Mouse (Mus musculus): Measurements from ENCODE around the gene Mpz. TPM values are rescaled to one million over a fixed set of nuclear protein-coding genes. Genes with fewer than 3 reads are reported as not detected.
A peak's percentile ranks its signal among the peaks of the same experiment; 100 is the strongest.

Mpz gene
- polyA plus RNA-seq (2014; fragmentation: Nextera tagmentation; extraction: Ambion mirVana), result 0.39 and 0.51 TPM in 2 replicates

DNA sequence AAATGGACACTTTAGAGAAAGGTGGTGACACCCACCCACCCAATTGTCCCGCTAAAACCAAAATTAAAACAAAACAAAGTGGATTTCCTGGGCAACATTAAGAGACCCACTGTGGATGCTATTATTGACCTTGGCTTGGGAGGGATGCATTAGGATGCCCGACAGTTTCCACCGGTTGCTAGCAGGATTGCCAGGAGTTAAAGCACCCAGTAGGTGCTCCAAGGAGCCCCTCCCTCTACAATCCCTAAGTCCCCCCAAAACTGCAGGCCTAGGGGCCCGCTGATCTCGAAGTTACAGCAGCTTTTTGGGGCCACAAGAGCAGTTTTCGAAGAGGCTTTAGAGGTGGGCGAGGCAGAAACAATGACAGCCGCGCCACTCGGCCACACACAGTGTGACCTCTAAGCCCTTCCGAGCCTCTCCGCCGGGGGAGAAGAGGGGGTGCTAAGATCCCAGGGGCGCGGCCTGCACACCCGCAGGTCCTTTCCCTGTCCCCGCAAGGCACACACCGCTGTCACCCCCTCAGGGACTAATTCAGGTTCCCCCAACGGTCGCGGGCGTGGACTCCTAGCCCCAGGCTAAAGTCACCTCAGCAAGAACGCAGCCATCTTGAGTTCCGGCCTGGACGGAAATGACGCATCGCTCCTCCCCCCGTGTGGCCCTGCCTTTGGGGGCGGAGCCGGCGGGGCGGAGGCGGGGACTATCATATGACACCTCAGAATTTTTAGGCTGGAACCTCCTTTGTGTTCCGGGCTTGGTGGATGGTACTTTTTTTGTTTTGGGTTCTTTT lies at the start of gene Mpz, which contains the start of gene Sdhc:
Gene Mpz, plus strand, starts transcription at position 738 of the 787 bp plus-strand sequence.
Gene Sdhc, minus strand, starts transcription at position 630 of the 787 bp plus-strand sequence.
- DNase-seq (peak; percentile 97), ATAC-seq (ENCODE audit: low FRiP score, low TSS enrichment) (peak; percentile 95)
- peaks cover 6% of the 10 kb centered on the region; the same call in 1 of the 2 replicates for H3K36me3 ChIP-seq (ENCODE audit: control insufficient read depth, insufficient read depth, low read length)
- peak within 1 kb of the TSS; percentile 82 for H3K9ac ChIP-seq (replicated peaks; ENCODE audit: low read length)
- H3K4me3 ChIP-seq (replicated peaks; ENCODE audit: low read depth, low read length), result peak within 1 kb of the TSS; percentile 79
- WGBS, result under 1% methylated on average over 34 of the region's 34 CpGs
- H3K9me3 ChIP-seq (ENCODE audit: control insufficient read depth, low read length), result no peaks in the 10 kb centered on the region
- peak within 1 kb of the TSS; percentile 85 for H3K27ac ChIP-seq (replicated peaks; ENCODE audit: low read depth, low read length)
- H3K27me3 ChIP-seq (ENCODE audit: control insufficient read depth, insufficient read depth, low read length), result no peaks in the 10 kb centered on the region
- peaks cover 13% of the 10 kb centered on the region for H3K4me1 ChIP-seq (ENCODE audit: control insufficient read depth, insufficient read depth, low read length)
- peak within 1 kb of the TSS; percentile 91 for H3K4me2 ChIP-seq (ENCODE audit: low read length)

DNA sequence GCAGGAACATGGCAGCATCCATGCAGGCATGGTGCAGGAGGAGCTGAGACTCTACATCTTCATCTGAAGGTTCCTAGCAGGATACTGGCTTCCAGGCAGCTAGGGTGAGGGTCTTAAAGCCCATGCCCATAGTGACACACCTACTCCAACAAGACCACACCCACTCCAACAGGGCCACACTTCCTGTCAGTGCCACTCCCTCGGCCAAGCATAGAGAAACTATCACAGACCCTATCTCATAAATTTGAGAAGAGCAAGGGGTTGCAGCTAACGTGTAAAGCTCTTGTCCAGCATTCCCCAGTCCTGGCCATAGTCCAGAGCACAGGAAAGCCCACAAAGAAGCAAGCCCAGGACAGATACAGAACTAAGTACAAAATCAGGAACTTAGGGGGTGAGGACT lies 49.5 kb upstream of the Mpz start:
- no peak overlapping the region for H3K4me3 ChIP-seq (replicated peaks; ENCODE audit: low read depth, low read length)
- no peaks in the 10 kb centered on the region for H3K36me3 ChIP-seq (ENCODE audit: control insufficient read depth, insufficient read depth, low read length)
- no peaks in the 10 kb centered on the region for H3K27me3 ChIP-seq (ENCODE audit: control insufficient read depth, insufficient read depth, low read length)
- H3K27ac ChIP-seq (replicated peaks; ENCODE audit: low read depth, low read length), result no peak overlapping the region
- DNase-seq (no peak), ATAC-seq (ENCODE audit: low FRiP score, low TSS enrichment) (no peak)
- no peak overlapping the region for H3K9ac ChIP-seq (replicated peaks; ENCODE audit: low read length)
- H3K9me3 ChIP-seq (ENCODE audit: control insufficient read depth, low read length), result no peaks in the 10 kb centered on the region
- H3K4me2 ChIP-seq (ENCODE audit: low read length), result peak overlapping the region; percentile 57; the same call in 1 of the 2 replicates
- no peaks in the 10 kb centered on the region for H3K4me1 ChIP-seq (ENCODE audit: control insufficient read depth, insufficient read depth, low read length)
- 55% methylated on average over 2 of the region's 2 CpGs for WGBS

DNA sequence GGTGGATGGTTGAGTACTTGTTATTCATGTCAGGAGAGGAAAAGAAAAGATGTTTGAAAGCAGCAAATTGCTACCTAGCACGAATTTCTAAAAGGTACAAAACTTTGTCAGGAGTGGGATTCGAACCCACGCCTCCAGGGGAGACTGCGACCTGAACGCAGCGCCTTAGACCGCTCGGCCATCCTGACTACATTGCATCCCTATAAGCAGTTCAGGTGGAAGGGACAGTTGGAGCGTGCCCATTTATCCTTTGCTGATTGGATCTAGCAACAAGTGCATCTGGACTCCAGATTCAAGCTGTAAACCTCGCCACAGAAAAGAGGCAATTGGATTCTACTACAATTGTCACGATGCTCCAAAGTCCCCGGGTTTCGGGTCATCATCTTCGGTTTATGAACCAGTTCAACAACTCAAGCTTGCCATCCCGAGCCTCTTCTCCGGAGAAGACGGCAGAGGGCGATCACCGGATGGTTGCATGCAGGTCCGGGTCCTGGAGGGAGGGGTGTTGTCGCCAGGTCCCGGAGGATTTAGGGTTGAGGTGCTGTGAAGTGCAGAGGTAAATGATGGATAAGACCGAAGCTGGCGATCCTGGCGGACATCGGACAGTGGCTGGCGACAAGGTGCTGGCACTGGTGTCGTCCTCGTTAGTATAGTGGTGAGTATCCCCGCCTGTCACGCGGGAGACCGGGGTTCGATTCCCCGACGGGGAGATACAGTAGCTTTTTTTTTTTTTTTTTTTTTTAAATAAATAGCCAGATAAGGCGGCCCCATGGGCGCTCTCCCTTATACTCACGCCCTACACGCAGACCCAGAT lies 48.6 kb upstream of the Mpz start:
- H3K36me3 ChIP-seq (ENCODE audit: control insufficient read depth, insufficient read depth, low read length), result no peaks in the 10 kb centered on the region
- peak overlapping the region; percentile 57 for H3K4me2 ChIP-seq (ENCODE audit: low read length)
- H3K4me1 ChIP-seq (ENCODE audit: control insufficient read depth, insufficient read depth, low read length), result no peaks in the 10 kb centered on the region
- H3K4me3 ChIP-seq (replicated peaks; ENCODE audit: low read depth, low read length), result peak overlapping the region; percentile 60
- no peaks in the 10 kb centered on the region for H3K9me3 ChIP-seq (ENCODE audit: control insufficient read depth, low read length)
- peak overlapping the region; percentile 63; the same call in 1 of the 2 replicates for H3K9ac ChIP-seq (replicated peaks; ENCODE audit: low read length)
- peak overlapping the region; percentile 83 for H3K27ac ChIP-seq (replicated peaks; ENCODE audit: low read depth, low read length)
- ATAC-seq (ENCODE audit: low FRiP score, low TSS enrichment), result peak; percentile 89
- H3K27me3 ChIP-seq (ENCODE audit: control insufficient read depth, insufficient read depth, low read length), result no peaks in the 10 kb centered on the region
- DNase-seq, result peak; percentile 91
- under 1% methylated on average over 40 of the region's 40 CpGs for WGBS

DNA sequence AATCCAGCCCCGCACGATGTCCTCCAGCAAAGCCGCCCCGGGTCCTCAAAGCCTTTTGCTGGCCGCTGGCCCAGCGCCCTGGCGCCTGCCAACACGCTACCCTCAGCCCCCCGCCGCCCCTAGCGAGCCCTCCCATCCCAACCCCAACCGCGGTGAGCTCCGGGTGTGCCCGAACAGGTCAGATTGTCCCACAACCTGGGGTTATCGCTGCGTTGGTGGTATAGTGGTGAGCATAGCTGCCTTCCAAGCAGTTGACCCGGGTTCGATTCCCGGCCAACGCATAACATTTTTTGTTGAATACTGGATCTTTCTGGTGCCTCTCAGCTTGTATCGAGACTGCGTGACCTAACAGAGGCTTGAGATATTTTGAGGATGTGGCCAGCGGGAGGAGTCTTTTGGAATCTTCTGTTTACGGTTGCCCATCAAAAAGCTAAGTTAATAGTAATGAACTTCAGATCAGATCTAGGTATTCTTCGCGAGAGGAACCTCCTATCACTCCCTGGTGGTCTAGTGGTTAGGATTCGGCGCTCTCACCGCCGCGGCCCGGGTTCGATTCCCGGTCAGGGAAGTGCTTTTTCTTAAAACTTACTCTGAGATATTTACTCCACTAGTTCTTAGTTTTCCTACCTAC lies 47.8 kb upstream of the Mpz start:
- DNase-seq (peak; percentile 92), ATAC-seq (ENCODE audit: low FRiP score, low TSS enrichment) (peak; percentile 95)
- Histone ChIP-seq H3K27ac (replicated peaks; ENCODE audit: low read depth, low read length) (peak overlapping the region; percentile 83), H3K27me3 (ENCODE audit: control insufficient read depth, insufficient read depth, low read length) (no peaks in the 10 kb centered on the region), H3K9ac (replicated peaks; ENCODE audit: low read length) (peak overlapping the region; percentile 63; the same call in 1 of the 2 replicates), H3K36me3 (ENCODE audit: control insufficient read depth, insufficient read depth, low read length) (no peaks in the 10 kb centered on the region), H3K4me3 (replicated peaks; ENCODE audit: low read depth, low read length) (peak overlapping the region; percentile 60), H3K4me1 (ENCODE audit: control insufficient read depth, insufficient read depth, low read length) (no peaks in the 10 kb centered on the region), H3K4me2 (ENCODE audit: low read length) (peak overlapping the region; percentile 57), H3K9me3 (ENCODE audit: control insufficient read depth, low read length) (no peaks in the 10 kb centered on the region)
- under 1% methylated on average over 35 of the region's 35 CpGs for WGBS

DNA sequence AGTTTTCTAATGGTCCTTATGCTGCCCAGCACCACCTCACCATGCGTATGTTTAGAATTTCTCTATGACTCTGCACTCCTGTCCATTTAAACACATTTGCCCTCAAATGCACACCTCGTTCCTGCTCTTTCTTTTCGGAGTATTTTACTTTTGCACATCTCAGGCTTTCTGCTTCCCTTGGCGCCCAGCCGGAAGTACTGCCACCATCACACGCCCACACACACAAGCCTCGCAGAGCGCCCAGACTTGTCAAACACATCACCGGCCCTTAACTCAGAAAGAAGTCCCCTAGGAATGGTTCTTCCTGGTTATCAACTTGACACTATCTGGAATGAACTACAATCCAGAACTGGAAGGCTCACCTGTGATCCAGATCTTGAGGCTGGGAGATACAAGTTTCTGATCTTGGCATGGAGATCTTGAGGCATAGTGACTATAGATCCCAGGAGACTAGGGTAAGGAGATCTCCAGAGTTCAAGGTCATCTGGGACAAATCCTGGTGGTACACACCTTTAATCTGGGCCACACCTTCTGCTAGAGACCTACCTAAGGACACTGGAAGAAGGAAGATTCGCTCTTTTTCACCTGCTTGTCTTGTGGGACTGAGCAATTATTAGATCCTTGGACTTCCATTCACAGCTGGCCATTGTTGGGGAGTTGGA lies 47.2 kb upstream of the Mpz start:
- Histone ChIP-seq H3K27me3 (ENCODE audit: control insufficient read depth, insufficient read depth, low read length) (no peaks in the 10 kb centered on the region), H3K27ac (replicated peaks; ENCODE audit: low read depth, low read length) (no peak overlapping the region), H3K36me3 (ENCODE audit: control insufficient read depth, insufficient read depth, low read length) (no peaks in the 10 kb centered on the region), H3K4me3 (replicated peaks; ENCODE audit: low read depth, low read length) (peak overlapping the region; percentile 60), H3K9me3 (ENCODE audit: control insufficient read depth, low read length) (no peaks in the 10 kb centered on the region), H3K9ac (replicated peaks; ENCODE audit: low read length) (no peak overlapping the region), H3K4me2 (ENCODE audit: low read length) (peak overlapping the region; percentile 57), H3K4me1 (ENCODE audit: control insufficient read depth, insufficient read depth, low read length) (no peaks in the 10 kb centered on the region)
- ATAC-seq (ENCODE audit: low FRiP score, low TSS enrichment), result no peak
- DNase-seq, result no peak
- 12% methylated on average over 10 of the region's 10 CpGs for WGBS

DNA sequence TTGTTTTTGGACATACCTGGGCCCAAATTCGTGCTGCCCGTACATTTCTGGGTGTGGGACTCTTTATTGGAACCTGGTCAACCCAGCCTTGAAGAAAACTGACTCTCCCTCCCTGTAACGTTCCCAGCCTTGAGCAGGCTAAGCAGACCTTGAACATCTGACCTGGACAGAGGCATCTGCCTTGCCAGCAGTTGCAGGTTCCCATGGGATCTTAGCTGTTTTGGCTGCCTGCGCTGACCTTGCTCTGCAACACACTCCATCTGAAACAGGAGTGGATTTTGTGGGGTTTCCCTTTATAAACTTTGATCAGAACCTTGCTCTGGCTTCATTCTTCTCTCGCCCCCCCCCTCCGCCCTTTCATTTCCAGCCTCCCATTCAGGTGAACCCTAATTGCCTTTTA lies 45.3 kb upstream of the Mpz start:
- H3K9me3 ChIP-seq (ENCODE audit: control insufficient read depth, low read length), result no peaks in the 10 kb centered on the region
- ATAC-seq (ENCODE audit: low FRiP score, low TSS enrichment) (no peak), DNase-seq (no peak)
- H3K4me2 ChIP-seq (ENCODE audit: low read length), result no peak overlapping the region
- no peaks in the 10 kb centered on the region for H3K27me3 ChIP-seq (ENCODE audit: control insufficient read depth, insufficient read depth, low read length)
- H3K9ac ChIP-seq (replicated peaks; ENCODE audit: low read length), result no peak overlapping the region
- no peaks in the 10 kb centered on the region for H3K4me1 ChIP-seq (ENCODE audit: control insufficient read depth, insufficient read depth, low read length)
- H3K4me3 ChIP-seq (replicated peaks; ENCODE audit: low read depth, low read length), result no peak overlapping the region
- no peaks in the 10 kb centered on the region for H3K36me3 ChIP-seq (ENCODE audit: control insufficient read depth, insufficient read depth, low read length)
- 76% methylated on average over 6 of the region's 6 CpGs for WGBS
- H3K27ac ChIP-seq (replicated peaks; ENCODE audit: low read depth, low read length), result no peak overlapping the region

DNA sequence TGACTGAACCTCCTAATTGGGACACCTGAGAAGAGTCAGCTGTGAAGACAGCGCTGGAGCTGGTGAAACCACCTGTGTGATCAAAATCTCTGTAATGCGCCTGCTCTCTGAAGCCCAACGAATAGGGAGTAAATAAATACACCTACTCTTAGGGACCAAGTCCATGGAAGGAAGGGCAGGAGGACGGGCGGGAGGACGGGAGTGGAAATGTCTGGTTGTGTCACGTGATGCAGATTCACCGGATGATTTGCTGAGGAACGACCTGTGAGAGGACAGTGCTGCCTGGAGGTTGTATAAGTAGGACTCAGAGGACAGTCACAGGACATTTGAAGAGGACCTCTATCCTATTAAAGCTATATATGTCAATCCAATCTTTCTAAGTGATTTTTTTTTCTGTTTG lies 40.9 kb upstream of the Mpz start:
- H3K27me3 ChIP-seq (ENCODE audit: control insufficient read depth, insufficient read depth, low read length), result no peaks in the 10 kb centered on the region
- DNase-seq (no peak), ATAC-seq (ENCODE audit: low FRiP score, low TSS enrichment) (no peak)
- 37% methylated on average over 9 of the region's 9 CpGs for WGBS
- no peak overlapping the region for H3K4me3 ChIP-seq (replicated peaks; ENCODE audit: low read depth, low read length)
- H3K4me2 ChIP-seq (ENCODE audit: low read length), result no peak overlapping the region
- no peaks in the 10 kb centered on the region for H3K4me1 ChIP-seq (ENCODE audit: control insufficient read depth, insufficient read depth, low read length)
- no peak overlapping the region for H3K9ac ChIP-seq (replicated peaks; ENCODE audit: low read length)
- H3K27ac ChIP-seq (replicated peaks; ENCODE audit: low read depth, low read length), result no peak overlapping the region
- H3K36me3 ChIP-seq (ENCODE audit: control insufficient read depth, insufficient read depth, low read length), result no peaks in the 10 kb centered on the region
- H3K9me3 ChIP-seq (ENCODE audit: control insufficient read depth, low read length), result no peaks in the 10 kb centered on the region

DNA sequence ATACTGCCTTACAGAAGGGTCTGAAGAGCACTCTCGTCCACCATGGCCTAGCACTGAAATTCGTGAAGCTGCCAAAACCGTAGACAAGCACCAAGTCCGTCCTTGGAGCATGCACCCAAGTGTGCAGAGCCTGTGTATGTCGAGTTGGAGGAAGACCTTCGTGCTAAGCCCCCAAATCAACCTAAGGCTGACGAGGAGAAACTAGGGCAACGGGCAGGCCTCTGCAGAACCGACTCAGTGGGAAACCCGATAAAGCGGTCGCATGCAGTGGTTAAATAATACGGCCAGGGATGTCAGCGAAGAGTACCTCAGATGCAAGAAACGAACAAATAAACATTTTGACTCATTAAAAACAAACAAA lies 39.9 kb upstream of the Mpz start:
- Histone ChIP-seq H3K4me2 (ENCODE audit: low read length) (peak overlapping the region; percentile 55), H3K9me3 (ENCODE audit: control insufficient read depth, low read length) (no peaks in the 10 kb centered on the region), H3K4me1 (ENCODE audit: control insufficient read depth, insufficient read depth, low read length) (no peaks in the 10 kb centered on the region), H3K9ac (replicated peaks; ENCODE audit: low read length) (peak overlapping the region; percentile 48), H3K27me3 (ENCODE audit: control insufficient read depth, insufficient read depth, low read length) (no peaks in the 10 kb centered on the region), H3K4me3 (replicated peaks; ENCODE audit: low read depth, low read length) (peak overlapping the region; percentile 51), H3K36me3 (ENCODE audit: control insufficient read depth, insufficient read depth, low read length) (no peaks in the 10 kb centered on the region), H3K27ac (replicated peaks; ENCODE audit: low read depth, low read length) (peak overlapping the region; percentile 80)
- ATAC-seq (ENCODE audit: low FRiP score, low TSS enrichment) (peak; percentile 61), DNase-seq (no peak)
- WGBS, result 4% methylated on average over 15 of the region's 15 CpGs
